Mouse (Mus musculus): Measurements from ENCODE around the gene Ccnl2.

Ccnl2 gene

GRCm38 (mm10) chr4:155840076-155841002 is 28.1 kb downstream of the Ccnl2 start:
- DNase-seq (ENCODE audit: low spot score): no peak

- DNase-seq (ENCODE audit: low spot score): peak; percentile 77
Measured at GRCm38 (mm10) chr4:155841003-155841454, 28.7 kb downstream of the Ccnl2 start.

DNA sequence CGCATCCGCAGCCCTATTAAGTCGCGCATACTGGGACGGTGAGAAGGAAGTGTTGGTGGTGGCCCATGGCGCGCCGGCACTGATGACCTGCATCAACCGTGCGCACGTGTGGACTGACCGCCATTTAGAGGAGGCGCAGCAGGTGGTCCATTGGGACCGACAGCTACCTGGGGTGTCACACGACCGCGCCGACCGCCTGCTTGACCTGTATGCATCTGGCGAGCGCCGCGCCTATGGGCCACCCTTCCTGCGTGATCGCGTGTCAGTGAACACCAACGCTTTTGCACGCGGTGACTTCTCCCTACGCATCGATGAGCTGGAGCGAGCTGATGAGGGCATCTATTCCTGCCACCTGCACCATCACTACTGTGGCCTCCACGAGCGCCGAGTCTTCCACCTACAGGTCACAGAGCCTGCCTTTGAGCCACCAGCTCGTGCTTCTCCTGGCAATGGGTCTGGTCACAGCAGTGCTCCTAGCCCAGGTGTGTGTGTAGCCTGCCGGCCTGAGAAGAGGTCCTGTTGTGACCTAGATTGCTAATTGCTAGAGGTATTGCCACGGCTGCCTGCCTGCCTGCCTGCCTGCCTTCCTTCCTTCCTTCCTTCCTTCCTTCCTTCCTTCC is 29.5 kb downstream of the Ccnl2 start:
- DNase-seq (ENCODE audit: low spot score): no peak

GRCm38 (mm10) chr4:155843231-155843630 is 30.9 kb downstream of the Ccnl2 start:
- no peak for DNase-seq (ENCODE audit: low spot score)

GRCm38 (mm10) chr4:155846871-155847578 is 34.7 kb downstream of the Ccnl2 start, which contains the start of gene Dvl1:
Gene Dvl1, plus strand, starts transcription at chr4:155847402.
- peak; percentile 93 for DNase-seq (ENCODE audit: low spot score)

DNA sequence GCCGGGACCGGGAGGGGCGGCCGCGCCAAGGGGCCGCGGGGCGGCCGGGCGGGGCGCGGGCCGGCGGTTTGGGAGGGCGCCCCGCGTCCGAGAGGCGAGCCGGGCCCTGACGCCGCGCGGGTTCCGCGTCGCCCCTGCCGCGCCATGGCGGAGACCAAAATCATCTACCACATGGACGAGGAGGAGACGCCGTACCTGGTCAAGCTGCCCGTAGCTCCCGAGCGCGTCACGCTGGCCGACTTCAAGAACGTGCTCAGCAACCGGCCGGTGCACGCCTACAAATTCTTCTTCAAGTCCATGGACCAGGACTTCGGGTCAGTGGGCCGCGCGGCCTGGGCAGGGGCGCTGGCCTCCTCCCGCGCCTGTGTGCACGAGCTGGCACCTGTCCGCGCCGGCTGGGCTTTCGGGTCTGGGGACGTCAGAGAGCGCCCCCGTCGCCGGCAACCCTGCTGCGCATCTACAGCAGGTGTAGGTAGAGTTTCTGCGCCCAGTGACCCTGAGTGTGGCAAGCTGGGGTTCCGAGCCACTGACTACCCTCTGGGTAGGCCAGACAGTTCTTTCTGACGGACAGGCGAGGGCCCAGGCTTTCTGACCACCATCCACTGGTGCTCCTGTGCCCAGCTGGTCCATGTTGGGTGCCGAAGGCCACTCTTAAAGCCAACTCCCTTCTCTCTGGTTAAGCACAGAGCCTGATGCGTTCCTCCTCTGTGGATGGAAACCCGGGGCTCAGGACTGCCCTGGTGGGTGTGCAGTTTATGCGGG is 35.5 kb downstream of the Ccnl2 start:
- peak; percentile 57 for DNase-seq (ENCODE audit: low spot score)

DNA sequence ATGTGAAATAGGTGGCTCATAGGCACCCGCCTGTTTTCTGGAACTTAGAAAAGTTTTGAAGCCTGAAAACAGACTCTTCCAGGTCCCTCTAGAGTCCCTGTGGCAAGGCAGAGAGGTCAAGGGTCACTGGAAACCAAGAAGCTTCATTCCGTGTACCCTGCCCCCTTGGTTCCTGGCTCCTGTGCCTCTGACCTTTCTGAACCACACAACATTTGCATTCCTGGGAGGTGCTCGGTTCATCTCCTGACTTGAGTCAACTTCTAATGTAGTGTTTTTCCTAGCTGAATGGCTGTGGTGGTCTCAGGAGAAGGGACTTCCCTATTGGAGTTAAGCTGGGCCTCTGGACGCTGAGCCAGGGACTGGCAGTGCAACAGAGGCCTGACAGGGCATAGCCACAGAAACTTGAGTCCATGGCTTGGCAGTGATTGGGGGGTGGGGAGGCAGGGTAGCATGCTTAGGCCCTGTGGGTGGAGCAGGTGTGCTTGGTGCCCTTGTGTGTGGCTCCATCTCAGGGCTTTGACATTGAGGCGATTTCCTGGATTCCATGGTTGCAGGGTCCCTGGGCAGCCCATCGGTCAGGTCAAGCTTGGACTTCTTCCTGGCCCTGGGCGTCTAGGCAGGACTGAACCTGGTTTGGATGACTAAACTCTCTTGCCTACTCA is 36.3 kb downstream of the Ccnl2 start:
- no peak for DNase-seq (ENCODE audit: low spot score)

DNA sequence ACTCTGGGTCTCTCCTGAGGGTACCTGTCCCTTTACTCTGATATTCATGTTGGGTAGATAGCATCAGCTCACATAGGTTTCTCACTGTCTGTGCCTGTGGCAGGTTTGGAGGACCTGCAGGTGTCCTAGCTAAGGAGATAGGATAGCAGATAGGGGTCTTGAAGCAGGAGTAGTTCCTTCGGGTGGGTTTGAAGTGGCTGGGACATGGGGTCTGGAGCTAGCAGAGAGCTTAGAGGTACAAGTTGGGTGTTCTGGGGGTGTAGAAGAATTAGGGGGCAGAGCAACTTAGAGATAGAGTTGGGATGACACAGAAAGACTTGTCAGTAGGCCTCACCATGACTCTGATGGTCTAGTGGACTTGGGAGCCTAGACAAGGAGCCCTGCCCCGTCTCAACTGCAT is 37.1 kb downstream of the Ccnl2 start:
- DNase-seq (ENCODE audit: low spot score): no peak

- no peak for DNase-seq (ENCODE audit: low spot score)
Measured at GRCm38 (mm10) chr4:155849792-155850451, 37.6 kb downstream of the Ccnl2 start.

GRCm38 (mm10) chr4:155851368-155851767 is 39.1 kb downstream of the Ccnl2 start:
- no peak for DNase-seq (ENCODE audit: low spot score)

DNA sequence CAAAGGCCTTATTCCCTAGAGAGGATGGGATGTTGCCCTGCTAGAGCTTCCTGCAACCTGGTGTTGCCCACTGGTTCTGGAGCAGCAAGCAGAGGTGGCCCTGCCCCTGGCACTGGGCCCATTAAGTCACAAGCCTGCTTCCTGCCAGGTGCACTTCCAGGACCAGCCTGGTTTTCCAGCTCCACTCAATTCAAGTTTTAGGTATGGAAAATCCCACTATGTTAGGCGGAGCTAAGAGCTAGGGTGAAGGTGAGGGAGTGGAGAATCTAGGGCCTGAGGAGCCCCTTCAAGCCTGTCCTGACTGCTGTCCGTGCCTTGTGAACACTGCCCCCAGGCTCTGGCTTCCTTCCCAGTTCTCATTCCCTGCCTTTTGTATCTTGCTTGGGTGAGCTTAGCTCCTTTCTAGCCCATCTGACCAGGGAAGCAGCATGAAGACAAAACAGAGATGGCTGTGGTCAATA is 39.7 kb downstream of the Ccnl2 start:
- no peak for DNase-seq (ENCODE audit: low spot score)

DNA sequence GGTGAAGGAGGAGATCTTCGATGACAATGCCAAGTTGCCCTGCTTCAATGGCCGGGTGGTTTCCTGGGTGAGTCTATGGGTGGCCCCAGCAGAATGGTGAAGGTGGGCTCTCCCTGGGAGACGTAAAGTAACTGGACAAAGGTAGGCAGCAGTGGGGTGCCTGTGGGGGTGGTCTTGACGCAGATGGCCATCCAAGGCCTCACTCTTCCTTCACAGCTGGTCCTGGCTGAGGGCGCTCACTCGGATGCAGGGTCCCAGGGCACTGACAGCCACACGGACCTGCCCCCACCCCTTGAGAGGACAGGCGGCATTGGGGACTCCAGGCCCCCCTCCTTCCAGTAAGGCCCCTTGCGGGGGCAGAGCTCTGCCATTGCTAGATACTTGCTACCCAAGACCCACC is 41.1 kb downstream of the Ccnl2 start:
- DNase-seq (ENCODE audit: low spot score): no peak

DNA sequence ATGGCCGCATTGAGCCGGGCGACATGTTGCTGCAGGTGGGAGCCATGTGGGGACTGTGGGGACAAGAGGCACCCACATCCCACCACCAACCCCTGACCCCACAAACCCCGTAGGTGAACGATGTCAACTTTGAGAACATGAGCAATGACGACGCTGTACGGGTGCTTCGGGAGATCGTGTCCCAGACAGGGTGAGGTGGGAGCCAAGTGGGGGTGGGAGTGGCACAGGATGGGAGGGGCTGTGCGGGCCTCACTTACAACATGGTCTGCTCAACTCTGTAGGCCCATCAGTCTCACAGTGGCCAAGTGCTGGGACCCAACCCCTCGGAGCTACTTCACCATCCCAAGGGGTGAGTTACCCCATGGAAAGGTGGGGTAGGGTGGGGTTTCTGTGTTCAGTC is 42.7 kb downstream of the Ccnl2 start:
- DNase-seq (ENCODE audit: low spot score): no peak

DNA sequence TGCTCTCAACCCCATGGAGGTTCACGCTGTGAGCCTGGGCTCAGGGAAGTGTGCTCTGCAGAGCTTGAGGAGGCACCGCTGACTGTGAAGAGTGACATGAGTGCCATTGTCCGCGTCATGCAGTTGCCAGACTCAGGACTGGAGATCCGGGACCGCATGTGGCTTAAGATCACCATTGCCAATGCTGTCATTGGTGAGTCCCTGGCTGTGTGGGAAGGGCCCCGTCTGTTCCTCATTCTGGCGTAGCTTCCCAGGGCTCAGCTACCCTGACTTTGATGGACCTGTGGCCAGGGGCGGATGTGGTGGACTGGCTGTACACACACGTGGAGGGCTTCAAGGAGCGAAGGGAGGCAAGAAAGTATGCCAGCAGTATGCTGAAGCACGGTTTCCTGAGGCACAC is 43.8 kb downstream of the Ccnl2 start:
- no peak for DNase-seq (ENCODE audit: low spot score)

DNA sequence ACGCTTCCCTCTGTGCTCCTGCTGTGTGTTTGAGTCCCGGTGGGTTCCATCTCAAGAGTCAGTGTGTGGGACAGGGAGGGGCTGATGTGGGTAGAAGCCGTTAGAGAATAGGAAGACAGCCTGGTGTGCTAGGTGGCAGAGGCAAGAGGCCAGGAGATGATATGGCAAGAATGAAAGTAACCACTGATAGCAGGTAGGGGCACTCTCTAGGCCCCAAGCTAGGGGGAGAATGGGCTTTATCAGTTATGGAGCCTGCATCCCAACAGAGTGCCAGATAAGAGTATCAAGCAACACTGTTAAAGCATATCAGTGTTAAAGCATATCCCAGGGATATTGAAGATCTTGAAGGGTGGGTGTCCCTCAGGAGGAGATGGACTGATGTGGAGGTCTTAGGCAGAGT is 44.6 kb downstream of the Ccnl2 start:
- DNase-seq (ENCODE audit: low spot score): no peak

GRCm38 (mm10) chr4:155859318-155859717 is 47.0 kb downstream of the Ccnl2 start:
- DNase-seq (ENCODE audit: low spot score): no peak

DNA sequence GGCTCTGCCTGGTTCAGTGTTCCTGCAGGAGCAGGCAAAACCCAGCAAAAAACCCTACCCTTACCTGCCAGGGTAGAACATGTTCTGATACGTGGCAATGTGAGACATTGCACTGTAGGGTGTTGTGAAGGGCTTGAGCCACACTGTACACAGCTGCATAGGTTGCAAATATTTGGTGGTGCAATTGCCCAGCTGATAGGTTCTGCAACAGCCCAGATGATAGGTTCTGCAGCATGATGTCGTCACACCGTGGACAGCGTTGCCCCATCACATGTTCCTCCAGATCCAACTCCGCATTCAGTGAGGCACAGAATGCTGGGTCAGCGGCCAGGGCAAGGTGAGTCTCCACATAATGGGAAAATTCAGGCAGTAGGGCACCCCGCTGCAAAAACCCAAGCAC is 49.5 kb downstream of the Ccnl2 start:
- DNase-seq (ENCODE audit: low spot score): no peak

GRCm38 (mm10) chr4:155863001-155863400 is 50.7 kb downstream of the Ccnl2 start, which contains the start of gene Tas1r3:
Gene Tas1r3, minus strand, starts transcription at chr4:155863362.
- DNase-seq (ENCODE audit: low spot score): no peak

- peak; percentile 62 for DNase-seq (ENCODE audit: low spot score)
Measured at GRCm38 (mm10) chr4:155868614-155869298, 56.5 kb downstream of the Ccnl2 start.

All from urinary bladder, postnatal 14 days (tissue).